Mouse (Mus musculus) hindbrain, embryonic 12.5 days (tissue): ENCODE results near the gene Mepce. TPM values are rescaled to one million over a fixed set of nuclear protein-coding genes. Genes with fewer than 3 reads are reported as not detected.
"Not testable (repeated sequence)": the region's sequence is repeated elsewhere in the genome, so short reads cannot be mapped to it uniquely, and the experiment has no call there.

Experiments used
- ATAC-seq: fragments of 200-750 bp; cut with Nextera tagmentation; 2 replicates; pipeline ENCODE4 v1.8.0; 2017; ENCODE audit warnings: moderate TSS enrichment; ENCODE audit not compliant: low FRiP score
- H3K27ac ChIP-seq: fragments of 300-500 bp; sonication (generic); 2 replicates; pipeline ENCODE4 v1.5.1; 2016; ENCODE audit warnings: mild to moderate bottlenecking
- H3K27me3 ChIP-seq: fragments of 300-500 bp; sonication (generic); 2 replicates; pipeline ENCODE4 v1.6.1; 2016; ENCODE audit warnings: mild to moderate bottlenecking
- H3K36me3 ChIP-seq: fragments of 300-500 bp; sonication (generic); 2 replicates; pipeline ENCODE4 v1.6.1; 2016; ENCODE audit warnings: mild to moderate bottlenecking
- H3K4me1 ChIP-seq: fragments of 300-500 bp; sonication (generic); 2 replicates; pipeline ENCODE4 v1.6.1; 2016
- H3K4me2 ChIP-seq: fragments of 300-500 bp; sonication (generic); replicated peaks from 2 replicates; pipeline ENCODE4 v1.6.1; 2016; ENCODE audit warnings: mild to moderate bottlenecking
- H3K4me3 ChIP-seq: fragments of 300-500 bp; sonication (generic); 2 replicates; pipeline ENCODE4 v1.5.1; 2016; ENCODE audit warnings: mild to moderate bottlenecking
- H3K9ac ChIP-seq: fragments of 300-500 bp; sonication (generic); 2 replicates; pipeline ENCODE4 v1.6.1; 2016; ENCODE audit warnings: mild to moderate bottlenecking, moderate library complexity
- H3K9me3 ChIP-seq: fragments of 300-500 bp; sonication (generic); replicated peaks from 2 replicates; pipeline ENCODE4 v1.6.1; 2016; ENCODE audit warnings: mild to moderate bottlenecking
- WGBS: fragments of 180-500 bp; shearing (Covaris S2); methylation state at CpG from one replicate; pipeline ENCODE4 v1.1.7; 2016; 5-methylcytosine and 5-hydroxymethylcytosine counted together
- polyA plus RNA-seq: library from polyadenylated mRNA; unstranded; fragments of >200 nt; fragmentation: Nextera tagmentation; extraction: Ambion mirVana; gene quantifications from 2 replicates; pipeline ENCODE4 v1.2.1, GENCODE M21; 2016

The Mepce gene
- 11.0 and 14.8 TPM in 2 replicates for polyA plus RNA-seq

- Histone ChIP-seq H3K36me3 (peaks cover 20% of the 10 kb centered on the region), H3K4me3 (peak within 1 kb of the TSS; percentile 90), H3K27ac (peak within 1 kb of the TSS; percentile 99), H3K4me1 (peaks cover 35% of the 10 kb centered on the region), H3K27me3 (peaks cover 3% of the 10 kb centered on the region; the same call in 1 of the 2 replicates), H3K4me2 (peak within 1 kb of the TSS; percentile 78), H3K9ac (peak within 1 kb of the TSS; percentile 97), H3K9me3 (no peaks in the 10 kb centered on the region)
- ATAC-seq: peak; percentile 79
- WGBS: under 1% methylated on average over 48 of the region's 48 CpGs
Measured at GRCm38 (mm10) chr5:137787151-137787928, at the start of gene Mepce, which contains the start of gene Zcwpw1. Mepce (minus strand) TSS chr5:137787655. Zcwpw1 (plus strand) TSS chr5:137787798.

GRCm38 (mm10) chr5:137837110-137837509 lies 49.7 kb upstream of the Mepce start:
- H3K27ac ChIP-seq, H3K27me3 ChIP-seq, H3K4me1 ChIP-seq, H3K9ac ChIP-seq, H3K36me3 ChIP-seq, H3K4me3 ChIP-seq, ATAC-seq, H3K4me2 ChIP-seq, H3K9me3 ChIP-seq: not testable (repeated sequence)

GRCm38 (mm10) chr5:137836611-137837010 lies 49.2 kb upstream of the Mepce start:
- Histone ChIP-seq H3K27ac (no peak overlapping the region), H3K4me1 (no peaks in the 10 kb centered on the region), H3K9ac (no peak overlapping the region), H3K4me2 (no peak overlapping the region), H3K36me3 (no peaks in the 10 kb centered on the region), H3K9me3 (no peaks in the 10 kb centered on the region), H3K4me3 (no peak overlapping the region), H3K27me3 (no peaks in the 10 kb centered on the region)
- ATAC-seq: no peak

- not testable (repeated sequence) for H3K36me3 ChIP-seq, H3K9ac ChIP-seq, H3K9me3 ChIP-seq, H3K4me1 ChIP-seq, H3K4me2 ChIP-seq, H3K27ac ChIP-seq, ATAC-seq, H3K27me3 ChIP-seq, H3K4me3 ChIP-seq
- WGBS: 65% methylated on average over 2 of the region's 2 CpGs
Measured at GRCm38 (mm10) chr5:137835966-137836520, 48.6 kb upstream of the Mepce start, which contains the start of gene Pilra. Pilra (minus strand) TSS chr5:137836281.

DNA sequence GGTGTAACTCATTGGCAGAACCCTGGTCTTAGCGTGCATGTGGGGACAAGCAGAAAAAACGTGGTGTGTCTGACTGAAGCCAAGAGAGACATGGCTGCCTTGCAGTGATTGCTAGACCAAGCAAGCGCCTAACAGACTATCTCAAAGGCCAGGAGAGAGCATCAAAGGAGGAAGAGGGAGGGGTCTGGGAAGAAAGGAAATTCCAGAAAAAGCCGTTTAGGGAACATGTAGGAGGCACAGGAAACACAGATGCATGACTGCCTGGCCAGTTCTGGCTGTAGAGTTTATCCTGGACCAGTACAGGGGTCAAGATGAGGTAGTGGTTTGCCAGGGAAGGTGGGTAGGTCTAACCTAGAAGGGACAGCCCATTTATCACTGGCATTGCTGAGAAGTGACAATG lies 46.0 kb upstream of the Mepce start:
- H3K9ac ChIP-seq: no peak overlapping the region
- H3K4me1 ChIP-seq: no peaks in the 10 kb centered on the region
- H3K9me3 ChIP-seq: no peaks in the 10 kb centered on the region
- H3K27me3 ChIP-seq: no peaks in the 10 kb centered on the region
- ATAC-seq: no peak
- H3K4me3 ChIP-seq: no peak overlapping the region
- WGBS: 62% methylated on average over 4 of the region's 4 CpGs
- H3K36me3 ChIP-seq: no peaks in the 10 kb centered on the region
- H3K4me2 ChIP-seq: no peak overlapping the region
- H3K27ac ChIP-seq: no peak overlapping the region

DNA sequence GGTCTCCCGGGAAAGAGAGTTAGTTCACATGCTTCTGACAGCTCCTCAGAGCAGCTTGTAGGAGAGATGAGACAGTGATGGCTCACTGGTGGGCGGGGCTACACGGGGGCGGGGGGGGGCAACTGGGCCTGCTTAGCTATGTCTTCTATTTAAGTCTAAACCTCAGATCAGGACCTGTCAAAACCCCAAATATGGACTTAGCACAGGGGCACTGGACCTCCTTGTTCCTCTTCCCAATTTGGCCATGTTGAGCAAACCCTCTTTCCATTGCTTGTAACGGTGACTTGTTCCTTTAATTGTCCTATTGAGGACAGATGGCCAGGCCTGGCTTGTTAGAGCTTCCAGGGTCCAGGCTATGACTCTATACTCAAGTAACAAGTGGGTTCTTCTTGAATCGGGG lies 44.1 kb upstream of the Mepce start:
- WGBS: 77% methylated on average over 6 of the region's 6 CpGs
- no peaks in the 10 kb centered on the region for H3K4me1 ChIP-seq
- H3K4me3 ChIP-seq: no peak overlapping the region
- H3K9me3 ChIP-seq: no peaks in the 10 kb centered on the region
- no peak overlapping the region for H3K27ac ChIP-seq
- H3K9ac ChIP-seq: no peak overlapping the region
- H3K36me3 ChIP-seq: no peaks in the 10 kb centered on the region
- no peak for ATAC-seq
- H3K4me2 ChIP-seq: no peak overlapping the region
- H3K27me3 ChIP-seq: no peaks in the 10 kb centered on the region

DNA sequence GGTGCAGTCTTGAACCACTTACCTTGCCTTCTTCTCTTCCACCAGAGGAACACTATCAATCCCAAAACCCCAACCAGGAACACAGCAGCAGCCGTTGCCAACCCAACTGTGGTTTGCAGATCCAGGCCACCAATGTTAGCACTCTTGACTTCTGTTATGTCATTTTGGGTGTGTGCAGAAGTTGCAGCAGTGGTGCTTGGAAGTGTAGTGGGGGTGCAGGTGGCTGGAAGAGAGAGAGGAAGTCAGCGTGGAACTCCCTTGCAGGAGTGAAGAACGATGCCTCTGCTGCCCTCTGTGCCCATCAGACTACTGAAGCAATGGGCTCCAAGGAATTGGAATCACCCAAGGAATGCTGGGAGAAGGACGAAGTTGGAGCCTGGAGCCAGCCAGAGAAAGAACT lies 43.7 kb upstream of the Mepce start:
- WGBS: 89% methylated on average over 4 of the region's 4 CpGs
- H3K27ac ChIP-seq: no peak overlapping the region
- H3K9me3 ChIP-seq: no peaks in the 10 kb centered on the region
- ATAC-seq: no peak
- H3K27me3 ChIP-seq: no peaks in the 10 kb centered on the region
- H3K4me1 ChIP-seq: no peaks in the 10 kb centered on the region
- H3K36me3 ChIP-seq: no peaks in the 10 kb centered on the region
- no peak overlapping the region for H3K4me2 ChIP-seq
- H3K4me3 ChIP-seq: no peak overlapping the region
- H3K9ac ChIP-seq: no peak overlapping the region

GRCm38 (mm10) chr5:137830238-137830637 lies 42.8 kb upstream of the Mepce start:
- no peak for ATAC-seq
- Histone ChIP-seq H3K9ac (no peak overlapping the region), H3K27me3 (no peaks in the 10 kb centered on the region), H3K4me1 (no peaks in the 10 kb centered on the region), H3K4me2 (no peak overlapping the region), H3K36me3 (no peaks in the 10 kb centered on the region), H3K9me3 (no peaks in the 10 kb centered on the region), H3K4me3 (no peak overlapping the region), H3K27ac (no peak overlapping the region)
- WGBS: 87% methylated on average over 7 of the region's 7 CpGs

DNA sequence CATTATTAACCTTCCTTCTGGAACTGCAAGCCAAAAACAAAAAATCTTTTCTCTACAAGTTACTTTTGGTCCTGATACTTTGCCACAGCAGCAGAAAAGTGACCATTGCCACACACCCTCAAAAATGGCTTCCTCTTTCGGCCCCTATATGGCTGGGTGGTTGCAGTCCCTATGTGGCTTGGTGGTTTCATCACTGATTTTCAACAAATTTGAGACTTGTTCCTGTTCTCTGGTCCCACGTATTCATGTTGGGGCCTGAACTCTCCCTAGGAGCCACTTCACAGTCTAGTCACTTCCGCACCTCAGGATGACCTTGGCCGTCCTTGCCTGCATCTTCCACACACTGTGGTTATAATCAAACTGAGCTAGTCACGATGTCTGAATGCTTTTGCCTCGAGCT lies 41.2 kb upstream of the Mepce start:
- H3K4me1 ChIP-seq: no peaks in the 10 kb centered on the region
- no peaks in the 10 kb centered on the region for H3K9me3 ChIP-seq
- no peaks in the 10 kb centered on the region for H3K36me3 ChIP-seq
- 83% methylated on average over 6 of the region's 6 CpGs for WGBS
- H3K4me2 ChIP-seq: no peak overlapping the region
- no peak overlapping the region for H3K27ac ChIP-seq
- no peaks in the 10 kb centered on the region for H3K27me3 ChIP-seq
- no peak for ATAC-seq
- no peak overlapping the region for H3K9ac ChIP-seq
- no peak overlapping the region for H3K4me3 ChIP-seq

DNA sequence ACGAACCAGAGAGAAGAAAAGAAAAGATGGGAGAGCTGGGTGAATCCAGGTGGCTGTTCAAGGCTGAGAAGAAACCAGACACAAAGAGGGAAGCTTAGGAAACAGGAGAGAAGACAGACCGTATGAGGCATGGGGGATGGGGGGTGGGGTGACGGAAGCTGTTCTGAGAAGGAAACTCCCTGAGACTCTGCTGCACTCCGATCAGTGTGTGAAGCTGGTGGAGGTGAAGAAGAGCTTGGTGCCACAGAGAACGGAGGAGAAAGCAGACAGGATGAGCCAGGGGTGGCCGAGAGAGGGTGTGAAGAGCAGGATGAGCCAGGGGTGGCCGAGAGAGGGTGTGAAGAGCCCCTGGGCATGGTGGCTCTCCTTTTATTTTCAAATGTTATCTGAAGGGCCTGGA lies 39.0 kb upstream of the Mepce start:
- Histone ChIP-seq H3K27me3 (no peaks in the 10 kb centered on the region), H3K36me3 (no peaks in the 10 kb centered on the region), H3K9me3 (no peaks in the 10 kb centered on the region), H3K4me3 (no peak overlapping the region), H3K4me1 (no peaks in the 10 kb centered on the region), H3K4me2 (no peak overlapping the region), H3K9ac (no peak overlapping the region), H3K27ac (no peak overlapping the region)
- no peak for ATAC-seq
- 58% methylated on average over 7 of the region's 7 CpGs for WGBS

DNA sequence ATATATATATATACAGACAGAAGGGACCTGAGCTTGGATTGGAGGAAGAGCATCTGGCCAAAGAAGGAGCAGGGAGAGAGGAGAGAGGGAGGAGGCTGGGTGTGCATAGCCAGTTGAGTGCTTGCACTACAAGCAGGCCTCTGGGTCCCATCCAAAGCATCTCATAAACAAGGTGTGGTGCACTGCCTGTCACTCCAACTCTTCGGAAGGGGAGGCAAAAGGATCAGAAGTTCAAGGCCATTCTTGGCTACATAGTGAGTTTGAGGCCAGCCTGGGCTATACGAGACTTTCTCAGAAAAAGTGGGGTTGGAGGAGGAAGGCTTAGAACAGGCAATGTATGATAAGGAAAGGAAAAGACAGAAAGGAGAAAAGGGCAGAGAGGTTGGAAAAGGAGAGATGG lies 38.5 kb upstream of the Mepce start:
- Histone ChIP-seq H3K4me2 (no peak overlapping the region), H3K27ac (no peak overlapping the region), H3K4me3 (no peak overlapping the region), H3K9me3 (no peaks in the 10 kb centered on the region), H3K27me3 (no peaks in the 10 kb centered on the region), H3K36me3 (no peaks in the 10 kb centered on the region), H3K9ac (no peak overlapping the region), H3K4me1 (no peaks in the 10 kb centered on the region)
- WGBS: 87% methylated on average over 2 of the region's 2 CpGs
- ATAC-seq: no peak

DNA sequence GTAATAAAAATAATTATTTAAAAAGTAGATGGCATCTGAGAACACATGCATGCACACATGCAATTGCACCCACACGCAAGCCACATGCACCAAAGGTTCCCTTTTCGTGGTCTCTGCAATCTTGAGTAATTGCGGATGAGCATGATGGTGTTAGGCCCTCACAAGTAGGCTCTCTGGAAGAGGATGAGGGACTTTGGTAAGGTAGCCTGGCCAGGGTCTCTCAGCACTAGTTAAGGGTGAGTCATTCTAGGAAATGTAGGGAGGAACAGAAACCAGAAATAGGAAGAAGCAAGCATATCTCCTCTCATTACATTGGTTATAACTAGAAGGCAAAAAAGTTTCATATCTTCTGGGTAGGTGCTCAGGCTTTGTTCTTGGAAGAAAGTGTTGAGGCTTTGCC lies 37.6 kb upstream of the Mepce start:
- H3K4me3 ChIP-seq: no peak overlapping the region
- H3K27ac ChIP-seq: no peak overlapping the region
- no peak overlapping the region for H3K9ac ChIP-seq
- no peaks in the 10 kb centered on the region for H3K9me3 ChIP-seq
- no peak for ATAC-seq
- no peaks in the 10 kb centered on the region for H3K27me3 ChIP-seq
- H3K4me1 ChIP-seq: no peaks in the 10 kb centered on the region
- H3K4me2 ChIP-seq: no peak overlapping the region
- 89% methylated on average over 3 of the region's 3 CpGs for WGBS
- H3K36me3 ChIP-seq: no peaks in the 10 kb centered on the region

DNA sequence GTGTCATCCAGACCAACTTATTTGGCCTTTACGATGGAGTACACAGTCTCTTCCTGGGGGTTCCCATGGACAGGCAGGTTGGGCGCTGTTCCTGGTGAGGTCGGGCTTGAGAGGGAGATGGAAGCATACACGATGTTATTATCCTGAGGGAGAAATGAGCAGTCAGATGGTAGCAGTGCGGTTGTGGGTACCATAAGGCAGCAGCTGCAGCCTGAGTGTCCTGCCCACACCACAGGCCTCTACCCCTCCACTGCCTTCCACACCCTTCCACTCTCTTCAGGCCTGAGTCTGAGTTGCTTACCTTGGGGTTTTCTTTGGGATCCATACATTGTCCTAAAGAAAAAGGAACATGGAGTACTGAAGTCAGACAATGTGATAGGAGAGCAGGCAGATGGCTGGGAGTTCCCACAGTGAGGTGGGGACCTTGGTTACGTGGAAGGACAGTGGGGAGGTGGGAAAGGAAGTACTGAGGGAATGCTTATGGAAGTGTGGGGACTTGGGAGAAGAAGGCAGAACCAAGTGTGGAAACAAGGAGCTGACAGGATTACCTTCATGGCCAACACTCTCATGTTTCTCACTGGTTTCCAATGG lies 36.1 kb upstream of the Mepce start:
- no peak overlapping the region for H3K9ac ChIP-seq
- H3K4me2 ChIP-seq: no peak overlapping the region
- no peak overlapping the region for H3K4me3 ChIP-seq
- no peaks in the 10 kb centered on the region for H3K9me3 ChIP-seq
- H3K27me3 ChIP-seq: no peaks in the 10 kb centered on the region
- ATAC-seq: no peak
- H3K27ac ChIP-seq: no peak overlapping the region
- H3K36me3 ChIP-seq: no peaks in the 10 kb centered on the region
- 85% methylated on average over 6 of the region's 6 CpGs for WGBS
- no peaks in the 10 kb centered on the region for H3K4me1 ChIP-seq
